Mouse (Mus musculus) right cerebral cortex, postnatal 25 days (tissue): ENCODE data around the gene Patj.
"Not testable (repeated sequence)": the region's sequence is repeated elsewhere in the genome, so short reads cannot be mapped to it uniquely, and the experiment has no call there.

Experiments used
- DNase-seq: peaks from one replicate; pipeline ENCODE4 v3.0.0; 2022

Patj gene

DNA sequence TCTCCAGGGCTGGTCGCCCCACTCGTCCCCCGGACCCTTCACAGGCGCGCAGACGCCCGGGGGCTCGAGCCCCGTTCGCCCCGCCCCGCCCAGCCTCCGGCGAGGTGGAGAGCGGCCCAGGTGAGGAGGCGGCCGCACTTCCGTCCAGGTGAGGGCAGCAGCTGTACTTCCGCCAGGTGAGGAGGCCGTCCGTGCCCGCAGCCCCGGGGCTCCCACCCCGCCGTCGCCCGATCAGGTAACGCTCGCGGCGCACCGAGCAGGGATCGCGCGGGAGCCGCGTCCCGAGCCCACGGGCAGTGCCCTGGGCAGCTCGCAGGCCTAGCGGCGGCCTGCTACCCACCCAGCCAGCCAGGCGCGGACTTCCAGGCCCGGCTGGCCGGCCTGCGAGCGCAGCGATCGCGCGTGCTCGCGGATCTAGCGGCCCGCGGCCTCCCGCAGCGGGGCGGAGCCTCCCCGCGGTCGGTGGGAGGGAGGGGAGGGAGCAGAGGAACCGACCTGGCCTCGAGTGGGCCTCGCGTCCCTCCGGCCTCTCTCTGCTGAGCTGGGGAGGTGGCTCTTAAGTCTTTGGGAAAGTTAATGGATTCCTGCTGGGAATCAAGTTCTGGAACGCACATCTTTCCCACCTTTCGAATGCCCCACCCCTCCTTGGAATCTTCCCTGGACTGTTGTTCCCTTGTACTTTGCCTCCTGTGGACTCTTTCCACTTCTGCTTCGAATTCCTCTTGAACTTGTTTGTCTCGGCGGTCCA, at the start of gene Patj:
Gene Patj, plus strand, starts transcription at position 96 of the 748 bp plus-strand sequence.
- DNase-seq: peak; percentile 78

DNA sequence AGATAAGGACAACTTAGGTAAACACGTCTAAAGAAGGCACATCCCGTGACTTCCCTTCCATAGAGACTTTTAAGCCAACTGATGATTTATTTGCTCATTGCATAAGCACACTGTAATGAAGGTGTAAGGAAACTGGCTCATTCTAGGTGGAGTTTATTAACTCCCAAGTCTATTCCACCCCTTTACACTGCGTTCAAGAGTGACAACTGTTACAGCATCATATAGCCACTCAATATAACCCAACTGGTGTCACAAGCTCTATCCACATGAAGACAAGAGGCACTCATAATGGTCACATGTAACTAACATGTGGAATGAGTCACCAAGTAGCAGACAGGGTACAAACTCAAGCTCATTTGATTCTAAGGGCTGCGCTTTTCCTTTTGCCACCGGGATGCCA, 47.0 kb upstream of the Patj start:
- no peak for DNase-seq

DNA sequence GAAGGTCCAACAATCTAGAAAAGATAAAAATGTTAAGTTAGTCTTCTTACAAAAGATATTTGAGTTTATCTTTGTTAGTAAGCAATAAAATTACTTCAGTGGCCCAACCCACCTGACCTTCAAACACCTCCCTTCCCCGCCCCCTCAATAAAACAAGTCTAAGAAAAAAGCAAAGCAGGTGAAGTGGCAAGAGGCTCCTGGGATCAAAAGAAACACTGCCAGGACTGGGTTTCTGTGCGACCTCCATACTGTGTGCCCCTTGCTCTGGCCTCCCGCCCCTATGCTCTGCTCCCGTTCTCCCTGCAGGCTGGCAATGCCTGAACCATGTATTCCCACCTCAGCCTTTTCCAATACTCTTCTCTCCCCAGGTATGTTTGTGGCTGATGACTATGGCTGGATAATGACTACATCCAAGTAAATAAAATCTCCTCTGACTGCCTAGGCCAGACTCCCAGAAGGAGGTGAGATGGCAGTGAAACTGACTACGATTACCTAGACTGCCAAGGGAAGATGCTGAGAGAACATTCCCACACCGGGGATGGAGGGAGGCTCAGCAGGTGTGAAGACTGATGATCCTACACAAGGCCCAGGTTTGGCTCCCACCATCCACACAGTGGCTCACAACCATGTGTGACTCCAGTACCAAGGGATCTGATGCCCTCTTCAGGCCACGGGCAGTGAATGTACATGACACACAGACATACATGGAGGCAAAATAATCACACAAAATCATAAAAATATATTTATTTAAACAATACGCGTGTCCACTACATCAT, 37.4 kb upstream of the Patj start:
- DNase-seq: no peak

DNA sequence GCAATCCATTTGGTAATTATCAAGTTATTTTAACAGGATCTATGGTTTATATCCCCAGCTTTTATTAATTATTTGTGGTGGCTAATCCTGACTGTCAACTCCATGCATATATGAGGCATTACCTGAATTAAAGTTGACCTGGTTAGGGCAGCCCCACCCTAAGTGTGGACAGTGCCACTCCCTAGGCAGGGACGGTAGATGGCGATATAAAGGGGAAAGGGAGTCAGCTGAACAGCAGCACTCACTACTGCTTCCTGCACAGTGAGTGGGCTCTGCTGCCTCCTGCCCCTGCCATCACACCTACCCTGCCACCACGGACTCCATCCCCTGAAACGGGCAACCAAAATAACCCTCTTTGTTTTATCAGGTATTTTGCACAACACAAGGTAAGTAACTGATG, 20.2 kb upstream of the Patj start:
- DNase-seq: no peak

DNA sequence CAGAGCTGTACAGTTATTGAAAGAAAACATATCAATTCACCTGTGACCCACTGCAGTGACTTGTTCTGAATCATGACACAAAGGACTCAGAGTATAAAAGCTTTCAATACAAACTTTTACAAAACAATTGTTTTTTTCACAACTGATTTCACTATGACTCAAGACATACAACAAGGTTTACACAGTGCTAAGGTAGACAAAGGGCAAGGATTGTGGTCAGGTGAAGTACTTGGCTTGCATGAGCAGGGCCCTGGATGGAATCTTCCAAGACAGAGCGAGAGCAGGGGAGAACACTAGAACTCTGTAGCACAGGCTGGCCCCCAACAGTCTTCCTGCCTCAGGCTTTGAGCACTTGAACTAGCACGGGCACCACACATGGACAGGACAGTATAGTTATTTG, 18.6 kb upstream of the Patj start:
- no peak for DNase-seq

DNA sequence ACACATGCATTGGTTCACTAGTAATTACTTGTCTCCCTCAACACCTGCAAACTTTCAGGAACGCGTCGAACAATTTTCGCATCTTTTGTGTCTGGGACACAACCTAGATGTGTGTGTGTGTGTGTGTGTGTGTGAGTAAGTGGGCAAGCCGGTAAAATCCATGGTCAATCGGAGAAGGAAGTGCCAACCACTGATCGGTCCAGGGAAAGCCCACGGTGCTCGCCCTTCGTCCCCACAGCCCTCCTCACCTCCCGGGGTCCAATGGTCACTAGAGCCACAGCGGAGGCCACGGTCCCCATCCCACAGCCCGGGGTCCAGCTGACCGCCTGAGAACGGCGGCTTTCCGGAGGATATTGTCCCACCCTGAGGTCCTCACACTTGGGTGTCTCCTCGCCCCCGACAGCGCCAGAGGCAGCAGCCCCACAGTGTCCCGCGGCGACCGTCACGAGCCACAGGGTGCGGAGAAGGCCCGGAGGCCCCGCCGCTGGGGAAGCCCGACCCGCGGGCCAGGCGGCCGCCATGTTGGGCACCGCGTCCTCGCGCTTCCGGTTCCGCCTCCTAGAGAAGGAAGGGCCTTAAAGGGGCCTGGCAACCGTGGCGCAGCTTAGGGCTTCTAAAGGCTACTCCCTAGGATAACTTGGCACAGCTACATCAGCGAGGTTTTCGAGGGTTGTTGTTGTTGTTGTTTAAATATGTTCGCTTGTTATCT, 12.7 kb upstream of the Patj start, which contains the start of gene Tm2d1:
Gene Tm2d1, minus strand, starts transcription at position 591 of the 709 bp plus-strand sequence.
- DNase-seq: peak; percentile 83

DNA sequence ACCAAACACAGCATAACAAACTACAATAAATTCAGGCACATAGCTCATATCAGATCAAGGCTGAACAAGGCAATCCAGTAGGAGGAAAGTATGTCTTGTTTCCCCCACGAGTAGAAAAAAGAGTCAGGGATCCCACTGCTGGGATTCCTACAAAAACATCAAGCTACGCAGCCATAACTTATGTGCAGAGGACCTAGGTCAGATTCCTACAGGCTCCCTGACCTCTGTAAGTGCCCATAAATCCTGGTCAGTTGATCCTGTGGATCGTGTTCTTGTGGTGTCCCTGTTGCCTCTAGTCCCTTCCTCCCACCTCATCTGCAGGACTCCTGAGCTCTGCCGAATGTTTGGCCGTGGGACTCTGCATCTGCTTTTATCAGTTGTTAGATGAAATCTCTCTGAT, 10.5 kb upstream of the Patj start:
- DNase-seq: no peak

DNA sequence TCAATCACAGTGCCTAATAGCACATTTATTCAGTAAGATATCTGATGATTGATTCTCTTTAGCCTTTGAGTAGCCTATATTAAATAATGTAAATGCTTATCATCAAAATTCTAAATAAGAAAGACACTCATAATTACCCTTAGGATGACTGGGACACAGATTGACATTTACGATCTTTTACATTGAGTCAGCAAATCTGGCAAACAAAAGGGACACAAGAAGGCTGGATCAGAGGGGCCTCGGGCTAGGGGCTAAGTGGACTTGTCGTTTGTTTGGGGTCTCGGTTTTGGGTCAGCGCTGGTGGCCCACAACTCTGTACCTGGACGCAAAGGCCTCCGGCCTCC, 267 bp upstream of the Patj start:
- DNase-seq: no peak

DNA sequence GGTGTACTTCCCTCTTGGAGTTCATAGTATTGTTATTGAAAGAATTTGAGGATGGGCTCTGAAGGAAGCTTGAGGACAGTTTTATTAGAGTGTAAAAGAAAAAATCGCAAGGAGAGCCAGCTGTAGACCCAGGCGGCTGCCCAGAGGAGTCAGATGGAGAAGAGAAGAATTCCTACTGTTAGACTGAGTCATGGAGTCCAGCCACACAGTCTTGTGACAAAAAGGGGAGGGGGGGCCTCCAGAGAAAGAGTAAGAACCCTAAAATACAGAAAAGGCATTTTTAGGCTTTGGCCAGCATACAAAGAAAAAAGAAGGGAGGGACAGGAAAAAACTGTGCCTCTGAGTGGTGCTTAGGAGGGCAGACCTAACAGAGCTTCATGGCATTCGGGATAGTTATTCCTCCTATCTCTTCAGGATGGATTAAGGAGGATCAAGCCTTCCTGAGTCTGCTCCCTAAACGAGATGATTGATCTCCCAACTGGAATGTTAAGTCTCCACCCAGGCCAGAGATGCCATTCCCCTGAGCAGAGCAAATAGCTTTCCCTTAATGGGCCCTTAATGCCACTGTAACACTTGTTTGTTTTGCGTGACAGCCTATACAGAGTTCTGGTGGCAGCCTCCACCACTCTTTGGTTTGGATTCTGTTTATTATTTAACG, 5.5 kb downstream of the Patj start:
- DNase-seq: no peak

DNA sequence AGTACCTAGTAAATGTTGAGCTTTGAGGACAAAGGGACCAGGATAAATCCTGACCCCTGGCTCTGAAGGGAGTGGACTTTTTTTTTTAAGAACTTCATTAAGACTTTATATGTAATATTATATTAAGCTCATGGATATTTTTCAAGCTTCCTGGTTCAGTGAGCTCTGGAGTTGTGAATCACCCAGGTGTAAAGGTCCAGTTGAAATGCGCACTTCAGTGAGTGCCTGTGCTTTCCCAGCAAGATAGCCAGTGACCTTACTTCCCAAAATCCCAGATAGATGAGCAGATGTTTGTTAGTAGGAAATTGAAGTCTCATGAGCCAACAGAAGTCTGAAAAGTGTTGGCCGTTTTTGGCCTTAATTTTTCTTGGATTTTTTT, 6.0 kb downstream of the Patj start:
- DNase-seq: no peak

DNA sequence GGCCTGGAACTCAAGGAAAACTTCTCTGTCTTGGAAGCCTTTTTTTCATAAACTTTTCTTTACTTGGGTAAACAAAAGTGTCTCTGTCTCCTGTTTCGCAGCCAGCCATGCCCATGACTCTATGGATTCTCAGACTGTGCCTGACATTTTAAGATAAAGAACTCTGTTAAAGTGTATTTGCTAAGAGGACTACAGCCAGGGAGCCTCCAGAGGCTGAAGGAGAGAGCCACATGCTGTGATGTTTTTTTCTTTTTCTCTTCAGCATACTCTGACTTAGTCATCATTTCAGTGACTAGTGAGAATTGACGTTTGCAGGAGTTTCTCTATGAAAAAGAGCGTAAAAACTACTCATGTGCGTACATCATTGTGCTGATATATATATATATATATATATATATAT, 7.9 kb downstream of the Patj start:
- no peak for DNase-seq

DNA sequence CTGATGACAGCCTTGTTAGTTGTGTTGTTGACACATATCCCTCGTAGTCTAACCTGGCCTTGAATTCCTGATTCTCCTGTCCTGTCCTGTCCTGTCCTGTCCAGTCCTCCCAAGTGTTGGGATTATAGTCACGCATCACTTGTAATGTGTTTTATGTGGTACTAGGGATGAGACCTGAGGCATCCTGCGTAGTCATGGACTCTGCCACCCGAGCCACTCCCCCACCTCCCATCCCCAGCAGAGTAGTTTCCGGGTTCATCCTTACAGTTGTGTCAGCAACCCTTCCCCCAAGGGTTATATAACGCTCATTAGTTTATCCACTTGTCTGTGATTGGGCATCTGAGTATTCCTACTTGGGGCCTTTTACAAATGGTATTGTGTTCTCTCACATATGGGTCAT, 8.8 kb downstream of the Patj start:
- no peak for DNase-seq

DNA sequence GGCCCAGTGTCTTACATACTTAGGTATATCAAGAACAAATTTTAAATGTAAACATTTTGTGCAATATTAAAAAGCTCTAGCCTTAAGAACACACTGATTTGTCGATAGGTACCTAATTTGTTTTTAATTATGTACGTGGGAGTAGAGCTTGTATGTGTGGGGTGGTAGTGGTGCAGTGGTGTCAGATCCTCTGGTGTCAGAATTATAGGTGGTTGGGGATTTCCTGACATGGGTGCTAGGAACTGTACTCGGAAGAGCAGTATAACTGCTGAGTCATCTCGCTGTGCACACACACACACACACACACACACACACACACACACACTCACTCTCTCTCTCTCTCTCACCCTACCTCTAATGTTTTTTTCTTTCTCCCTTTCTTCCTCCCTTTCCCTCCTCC, 12.9 kb downstream of the Patj start:
- no peak for DNase-seq

DNA sequence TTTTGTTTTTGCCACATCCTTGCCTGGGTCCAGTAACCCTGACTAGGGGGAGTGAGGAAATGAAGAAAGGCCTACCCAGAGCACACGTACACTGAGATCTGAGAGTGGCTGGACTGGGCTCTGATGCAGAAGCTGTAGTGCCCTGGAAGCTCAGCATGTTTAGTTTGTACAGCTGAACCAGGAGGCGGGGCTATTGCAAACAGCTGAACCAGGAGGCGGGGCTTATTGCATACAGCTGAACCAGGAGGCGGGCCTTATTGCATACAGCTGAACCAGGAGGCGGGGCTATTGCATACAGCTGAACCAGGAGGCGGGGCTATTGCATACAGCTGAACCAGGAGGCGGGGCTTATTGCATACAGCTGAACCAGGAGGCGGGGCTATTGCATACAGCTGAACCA, 19.6 kb downstream of the Patj start:
- not testable (repeated sequence) for DNase-seq

DNA sequence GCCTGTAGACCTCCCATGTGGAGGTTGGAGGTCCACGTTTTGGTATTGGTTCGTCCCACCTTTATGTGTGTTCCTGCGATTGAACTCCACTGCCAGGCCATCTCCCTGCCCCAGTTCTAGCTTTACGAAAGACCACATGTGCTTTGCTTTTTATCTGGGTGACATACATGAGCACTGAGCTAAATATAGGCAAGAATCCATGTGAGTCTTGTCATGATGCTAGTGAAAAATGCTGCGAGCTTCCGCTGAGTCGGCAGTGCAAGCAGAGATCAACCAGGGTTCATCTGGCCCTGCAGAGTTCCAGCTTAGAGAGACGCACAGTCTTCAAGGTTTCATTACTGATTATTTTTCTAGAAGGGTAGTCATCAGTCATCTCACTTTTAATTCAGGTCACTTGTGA, 32.8 kb downstream of the Patj start:
- no peak for DNase-seq

DNA sequence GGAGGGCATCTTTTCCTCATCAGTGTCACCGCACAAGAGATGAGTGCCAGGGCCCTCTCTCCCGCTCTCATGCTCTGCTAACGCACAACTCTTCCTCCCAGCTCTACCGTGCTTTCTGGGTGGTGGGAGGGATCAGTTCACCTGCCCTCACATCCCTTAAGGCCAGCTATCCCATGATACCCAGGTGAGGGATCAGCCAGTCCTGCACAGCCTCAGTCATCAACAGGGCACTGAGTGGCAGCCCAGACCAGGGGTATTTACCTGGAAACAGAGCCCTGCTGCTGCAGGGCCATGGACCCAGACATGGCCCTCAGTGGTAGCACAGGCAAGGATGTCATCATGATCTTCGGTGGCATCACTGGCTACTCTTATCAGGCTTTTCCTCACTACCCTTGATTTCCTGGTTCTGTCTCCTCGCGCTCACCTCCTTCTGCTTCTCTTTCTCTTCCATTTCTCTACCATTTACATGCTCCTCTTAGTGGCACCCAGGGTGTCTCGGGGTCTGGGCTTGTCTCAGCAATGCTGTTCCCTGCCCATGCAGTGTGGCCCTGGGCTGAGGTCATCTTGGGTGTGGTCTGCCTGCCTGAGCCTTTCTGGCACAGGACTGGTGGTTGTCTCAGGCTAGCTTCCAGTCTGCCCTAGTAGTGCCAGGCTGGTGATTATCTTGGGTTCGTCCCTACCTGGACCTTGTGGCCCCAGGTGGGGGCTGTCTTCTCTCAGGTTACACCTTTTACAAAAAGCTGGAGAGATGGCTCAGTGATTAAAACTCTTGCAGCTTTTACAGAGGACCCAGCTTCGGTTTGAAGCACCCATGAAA, 40.3 kb downstream of the Patj start:
- no peak for DNase-seq

DNA sequence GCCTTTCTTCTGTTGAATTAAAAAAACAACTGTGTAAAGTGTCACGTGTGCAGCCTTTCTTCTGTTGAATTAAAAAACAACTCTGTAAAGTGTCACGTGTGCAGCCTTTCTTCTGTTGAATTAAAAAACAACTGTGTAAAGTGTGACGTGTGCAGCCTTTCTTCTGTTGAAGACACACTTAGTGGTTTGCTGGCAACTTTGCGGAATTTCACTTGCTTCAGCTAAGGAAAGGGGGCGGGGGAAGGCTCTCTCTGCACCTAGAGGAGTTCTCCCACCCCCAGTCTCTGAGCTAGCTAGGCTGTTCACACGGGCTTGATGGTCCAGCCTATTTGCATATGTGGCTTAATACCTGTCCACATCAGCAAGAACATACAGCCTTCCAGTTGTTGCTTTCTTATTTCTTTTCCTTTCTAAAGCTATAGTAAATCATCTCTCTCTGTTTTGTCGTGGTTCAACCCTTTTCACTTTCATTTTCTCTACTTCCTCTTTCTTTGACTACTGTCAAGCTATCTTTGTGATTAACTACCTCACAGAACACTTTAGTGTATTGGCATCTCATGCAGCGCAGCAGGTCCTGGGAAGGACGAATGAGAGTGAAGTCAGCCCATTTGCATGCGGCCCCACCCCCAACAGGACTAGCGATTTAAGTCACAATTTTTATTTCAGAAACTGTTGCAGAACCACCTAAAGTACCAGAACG, 41.2 kb downstream of the Patj start:
- DNase-seq: no peak

DNA sequence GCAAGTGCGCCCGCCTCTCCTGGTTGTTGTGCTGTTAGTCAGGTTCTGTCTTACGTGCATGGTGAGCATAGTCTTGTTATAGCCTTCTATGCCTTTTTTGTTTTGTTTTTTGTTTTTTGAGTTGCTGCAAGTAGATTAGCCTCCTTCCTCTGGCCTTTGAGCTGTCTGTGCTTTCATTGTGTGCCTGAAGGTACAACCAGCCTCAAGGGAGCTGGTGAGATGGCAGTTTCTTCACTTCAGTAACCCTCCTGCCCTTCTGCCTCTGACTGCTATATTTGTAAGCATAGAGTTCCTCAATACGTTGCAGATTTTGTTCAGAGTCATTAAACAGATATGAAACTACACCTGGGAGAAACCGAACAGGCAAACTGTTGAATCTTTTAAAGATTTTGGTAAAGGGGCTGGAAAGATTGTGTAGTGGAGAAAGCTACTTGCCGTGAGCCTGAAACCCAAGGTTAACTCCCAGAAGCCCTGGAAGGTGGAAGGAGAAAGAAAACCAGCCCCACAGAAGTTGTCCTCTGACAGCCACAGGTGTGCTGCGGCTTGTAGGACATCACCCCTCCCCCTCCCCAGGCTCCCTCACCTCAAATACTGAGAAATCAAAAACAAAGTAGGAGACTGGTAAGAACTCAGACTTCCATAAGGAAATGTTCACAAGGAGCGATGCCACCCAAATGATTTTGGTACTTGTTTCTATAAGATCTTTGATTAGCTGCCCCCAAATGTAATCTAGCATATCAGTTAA, 43.8 kb downstream of the Patj start:
- DNase-seq: no peak

DNA sequence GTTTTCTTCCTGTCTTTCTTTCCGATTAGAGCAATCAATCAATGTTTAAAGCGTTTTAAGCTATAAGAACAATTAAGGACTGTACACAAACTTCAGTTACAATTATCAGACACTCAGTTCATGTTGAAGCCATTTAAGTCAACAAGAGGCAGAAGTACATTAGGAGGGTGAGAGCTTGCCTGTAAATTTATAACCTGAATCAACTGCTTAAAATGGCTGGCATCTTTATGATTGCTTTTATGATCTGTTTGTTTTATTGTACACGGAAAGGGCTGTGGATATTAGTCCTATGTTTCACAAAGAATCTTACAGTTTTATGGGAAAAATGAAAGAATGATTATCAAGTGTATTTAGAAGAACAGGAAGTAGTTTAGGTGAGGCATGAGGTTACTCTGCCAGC, 45.7 kb downstream of the Patj start:
- DNase-seq: no peak

DNA sequence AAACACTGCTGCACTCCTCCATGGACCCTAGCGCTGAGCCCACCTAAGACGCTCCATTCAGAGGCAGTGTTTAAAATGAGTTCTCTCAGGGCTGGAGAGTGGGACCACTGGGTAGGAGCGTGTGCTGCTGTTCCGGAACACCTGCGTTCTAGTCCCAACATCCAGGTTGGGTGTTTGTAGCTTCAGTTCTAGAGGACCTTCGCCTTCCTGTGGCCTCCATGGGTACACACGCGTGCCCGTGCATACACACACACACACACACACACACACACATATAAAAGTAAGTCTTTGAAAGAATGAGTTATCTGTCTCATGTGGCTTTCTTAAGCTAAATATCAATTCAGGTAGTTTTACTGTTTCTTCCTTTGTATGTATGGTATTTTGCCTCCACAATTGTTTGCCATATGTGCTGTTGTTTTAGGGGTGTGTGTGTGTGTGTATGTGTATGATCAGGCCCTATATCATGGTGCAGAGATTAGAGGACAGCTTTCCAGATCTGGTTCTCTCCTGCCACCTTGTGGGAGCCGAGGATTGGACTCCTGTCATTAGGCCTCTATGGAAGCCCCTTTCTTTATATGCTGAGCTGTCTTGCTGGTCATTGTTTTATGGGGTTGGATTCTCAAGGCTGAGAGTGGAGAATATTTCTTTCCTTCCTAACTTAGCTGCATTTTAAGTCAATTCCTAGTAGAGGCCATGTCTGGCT, 49.0 kb downstream of the Patj start:
- peak; percentile 51 for DNase-seq
